Mouse (Mus musculus) bone marrow, adult 2 months (tissue): Measurements from ENCODE around the gene U2af1. TPM values are rescaled to one million over a fixed set of nuclear protein-coding genes. Genes with fewer than 3 reads are reported as not detected.
"Not testable (repeated sequence)": the region's sequence is repeated elsewhere in the genome, so short reads cannot be mapped to it uniquely, and the experiment has no call there.

Experiments
- H3K27ac ChIP-seq: fragments of 200-500 bp; 2 replicates; pipeline ENCODE4 v1.5.1; 2012; ENCODE audit warnings: low read depth, mild to moderate bottlenecking, control low read depth, inconsistent platforms, low read length; ENCODE audit not compliant: control insufficient read depth, poor library complexity, insufficient read depth
- H3K4me1 ChIP-seq: fragments of 200-500 bp; 2 replicates; pipeline ENCODE4 v1.6.1; 2011; ENCODE audit warnings: low read length; ENCODE audit not compliant: control insufficient read depth, insufficient read depth
- H3K4me3 ChIP-seq: fragments of 200-500 bp; replicated peaks from 2 replicates; pipeline ENCODE3; 2011; ENCODE audit warnings: mild to moderate bottlenecking, low read depth, low read length, control low read depth; ENCODE audit not compliant: control insufficient read depth
- CTCF ChIP-seq: fragments of 200-500 bp; IDR thresholded peaks from 2 replicates; pipeline ENCODE4 v1.5.1; 2011; ENCODE audit warnings: low read length, control low read depth; ENCODE audit not compliant: control insufficient read depth, insufficient read depth
- POLR2A ChIP-seq: fragments of 200-500 bp; IDR thresholded peaks from 2 replicates; pipeline ENCODE4 v1.6.1; 2011; ENCODE audit warnings: low read depth, mild to moderate bottlenecking, control low read depth, low read length, borderline replicate concordance; ENCODE audit not compliant: control insufficient read depth
- WGBS: fragments of 180-500 bp; shearing (Covaris S2); methylation state at CpG from one replicate; pipeline ENCODE4 v1.1.7; 2018; 5-methylcytosine and 5-hydroxymethylcytosine counted together
- polyA plus RNA-seq: library from polyadenylated mRNA; stranded (reverse); fragments of >200 nt; gene quantifications from 2 replicates; pipeline ENCODE4 v1.2.4, GENCODE M21; 2011; ENCODE audit warnings: low replicate concordance; ENCODE audit not compliant: missing spikeins, insufficient read depth, insufficient read length

The U2af1 gene
- polyA plus RNA-seq, 1 experiment, result 282 TPM

- Histone ChIP-seq H3K4me3 (no peak overlapping the region), H3K4me1 (no peaks in the 10 kb centered on the region), H3K27ac (no peak overlapping the region)
- TF ChIP-seq POLR2A (no peak), CTCF (no peak)
- WGBS, result 58% methylated on average over 4 of the region's 4 CpGs
These were observed 45.5 kb downstream of the U2af1 start for GRCm38 (mm10) chr17:31613086-31613755.

GRCm38 (mm10) chr17:31609895-31610294 lies 48.8 kb downstream of the U2af1 start:
- no peaks in the 10 kb centered on the region for H3K4me1 ChIP-seq
- no peak overlapping the region for H3K27ac ChIP-seq

GRCm38 (mm10) chr17:31609173-31609572 lies 49.5 kb downstream of the U2af1 start:
- H3K4me1 ChIP-seq, H3K4me3 ChIP-seq, H3K27ac ChIP-seq: not testable (repeated sequence)
- WGBS, result 92% methylated on average over 3 of the region's 3 CpGs

More at GRCm38 (mm10) chr17:31609895-31610294, 48.8 kb downstream of the U2af1 start:
- no peak for TF ChIP-seq CTCF
- TF ChIP-seq POLR2A, result no peak
- WGBS, result 88% methylated on average over 3 of the region's 3 CpGs
- no peak overlapping the region for H3K4me3 ChIP-seq

- no peak overlapping the region for H3K4me3 ChIP-seq
- H3K27ac ChIP-seq, result no peak overlapping the region
- TF ChIP-seq POLR2A (no peak), CTCF (no peak)
- 88% methylated on average over 8 of the region's 8 CpGs for WGBS
- no peaks in the 10 kb centered on the region for H3K4me1 ChIP-seq
These were observed 51.3 kb downstream of the U2af1 start for GRCm38 (mm10) chr17:31607256-31607951.

- WGBS, result 83% methylated on average over 7 of the region's 7 CpGs
- Histone ChIP-seq H3K27ac (no peak overlapping the region), H3K4me1 (no peaks in the 10 kb centered on the region), H3K4me3 (no peak overlapping the region)
- TF ChIP-seq CTCF, result no peak
- TF ChIP-seq POLR2A, result no peak
These were observed 52.3 kb downstream of the U2af1 start for GRCm38 (mm10) chr17:31606424-31606823.

GRCm38 (mm10) chr17:31598593-31598992 lies 60.1 kb downstream of the U2af1 start:
- H3K4me3 ChIP-seq, result no peak overlapping the region
- 89% methylated on average over 8 of the region's 8 CpGs for WGBS
- H3K4me1 ChIP-seq, result peaks cover 2% of the 10 kb centered on the region
- H3K27ac ChIP-seq, result no peak overlapping the region
- TF ChIP-seq POLR2A, result no peak

- WGBS, result 93% methylated on average over 9 of the region's 9 CpGs
- no peak for TF ChIP-seq CTCF
- TF ChIP-seq POLR2A, result no peak
- Histone ChIP-seq H3K27ac (no peak overlapping the region), H3K4me1 (peaks cover 2% of the 10 kb centered on the region), H3K4me3 (no peak overlapping the region)
These were observed 60.7 kb downstream of the U2af1 start for GRCm38 (mm10) chr17:31597957-31598356.

Other genes with a start within 250 kb of the U2af1 start
- 9.8 and 13.6 TPM in 2 replicates for gene Wdr4, start 138.9 kb downstream of the U2af1 start, polyA plus RNA-seq
- gene Ndufv3, start 138.8 kb downstream of the U2af1 start, polyA plus RNA-seq, result 57.2 and 97.0 TPM in 2 replicates
- gene Pknox1, start 94.2 kb downstream of the U2af1 start, polyA plus RNA-seq, result 8.2 and 19.3 TPM in 2 replicates
- 1.3 and 4.8 TPM in 2 replicates for gene Cbs, start 21.7 kb downstream of the U2af1 start, polyA plus RNA-seq
- gene Cryaa, start 18.9 kb upstream of the U2af1 start, polyA plus RNA-seq, result not detected in 2 replicates
- 24.1 and 42.9 TPM in 2 replicates for gene Sik1, start 196.9 kb upstream of the U2af1 start, polyA plus RNA-seq